8 mouse cellular contexts compared by ENCODE assay signal in the genomic region with DNA sequence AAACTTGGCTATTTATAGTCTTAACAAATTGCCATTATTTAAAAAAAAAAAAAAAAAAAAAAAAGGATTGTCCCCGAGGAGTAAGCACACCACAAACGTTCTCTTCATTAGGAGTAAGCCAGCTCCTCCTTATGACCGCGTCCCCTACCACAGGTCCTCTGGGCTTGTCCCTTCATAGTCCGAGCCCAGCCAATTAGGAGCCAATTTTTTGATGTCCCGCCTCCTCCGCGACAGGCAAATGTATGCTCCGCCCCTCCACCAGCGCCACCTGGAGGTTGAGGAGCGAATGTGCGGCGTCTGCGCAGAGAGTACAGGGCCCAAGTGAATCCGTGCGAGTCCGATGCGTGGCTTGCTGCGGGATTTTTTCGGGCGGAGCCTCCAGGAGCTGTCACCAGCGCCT. TPM values are rescaled to one million over a fixed set of nuclear protein-coding genes. Genes with fewer than 3 reads are reported as not detected.
DNase-seq lines count a peak whose midpoint lies in the region; ATAC-seq lines count a peak whose summit lies in the region.

No protein-coding gene starts in this region.

- peak overlapping the region; percentile 29 for H3K4me3 ChIP-seq in hindbrain, embryonic 13.5 days

- H3K9me3 ChIP-seq in hindbrain, embryonic 13.5 days: no peaks in the 10 kb centered on the region

- DNase-seq in T-cell, adult 2 months (ENCODE audit: low spot score): peak; percentile 89
- peak; percentile 97 to 99 for DNase-seq in cerebellum, postnatal 25 days
- DNase-seq in frontal cortex, postnatal 25 days (ENCODE audit: low spot score in 2 of 2): peak; percentile 93 to 95
- peak; percentile 90 to 99 for DNase-seq in layer of hippocampus, postnatal 25 days (ENCODE audit: extremely low spot score in 1 of 2, low spot score in 1 of 2)
- DNase-seq in lung, postnatal 14 days: peak; percentile 97
- peak; percentile 92 for DNase-seq in ovary, postnatal 36 days (ENCODE audit: low spot score)
- peak; percentile 93 for DNase-seq in thymus, postnatal 14 days

- peak; percentile 90 for ATAC-seq in hindbrain, embryonic 13.5 days (ENCODE audit: low FRiP score)

- peak overlapping the region; percentile 49 for H3K27ac ChIP-seq in hindbrain, embryonic 13.5 days

- under 1% methylated on average over 22 of the region's 22 CpGs for WGBS in hindbrain, embryonic 13.5 days

- H3K4me1 ChIP-seq in hindbrain, embryonic 13.5 days (replicated peaks): peaks cover 11% of the 10 kb centered on the region

- H3K27me3 ChIP-seq in hindbrain, embryonic 13.5 days: peaks cover 5% of the 10 kb centered on the region; the same call in 1 of the 2 replicates

- peak overlapping the region; percentile 51 for H3K4me2 ChIP-seq in hindbrain, embryonic 13.5 days

- H3K9ac ChIP-seq in hindbrain, embryonic 13.5 days: peak overlapping the region; percentile 58; the same call in 1 of the 2 replicates

- H3K36me3 ChIP-seq in hindbrain, embryonic 13.5 days: no peaks in the 10 kb centered on the region

RNA-seq across cellular contexts. Expression of a gene that starts 14.1 kb away (rescaled TPM):
- 126 and 132 TPM in 2 replicates for polyA plus RNA-seq in hindbrain, embryonic 13.5 days (2015; fragmentation: Nextera tagmentation; extraction: Ambion mirVana)
- total RNA-seq in layer of hippocampus, postnatal 25 days (2021): 100 to 1,000 TPM in 1 of 2 experiments, 10 to 100 TPM in 1; 91.4 to 116 TPM

Comparison
In these comparisons a context has a peak if more than half of its experiments do, and no peak if none do; other contexts are left out.
1. Peak in every context shown above with its lines: DNase-seq, ATAC-seq, H3K4me3 ChIP-seq and H3K27ac ChIP-seq.